Mouse (Mus musculus) liver, embryonic 14.5 days (tissue): ENCODE measurements around the gene St6galnac6. TPM values are rescaled to one million over a fixed set of nuclear protein-coding genes. Genes with fewer than 3 reads are reported as not detected.

Experiments
- ATAC-seq: fragments of 200-750 bp; cut with Nextera tagmentation; 2 replicates; pipeline ENCODE4 v1.8.0; 2017; ENCODE audit warnings: moderate number of reproducible peaks, mild to moderate bottlenecking, moderate library complexity; ENCODE audit not compliant: insufficient read depth
- DNase-seq, 3 experiments: peaks; one replicate each; pipeline ENCODE4 v3.0.0-alpha.2; 2012 to 2013; ENCODE audit warnings: low read depth in 3 of 3, low spot score in 3 of 3
- H3K27ac ChIP-seq: fragments of 300-500 bp; sonication (generic); 2 replicates; pipeline ENCODE4 v1.5.1; 2014; ENCODE audit warnings: moderate library complexity, mild to moderate bottlenecking, control low read depth, inconsistent platforms
- H3K27me3 ChIP-seq: fragments of 300-500 bp; sonication (generic); 2 replicates; pipeline ENCODE4 v1.6.1; 2014; ENCODE audit warnings: mild to moderate bottlenecking, low read length, moderate library complexity; ENCODE audit not compliant: control insufficient read depth, insufficient read depth
- H3K36me3 ChIP-seq: fragments of 300-500 bp; sonication (generic); replicated peaks from 2 replicates; pipeline ENCODE4 v1.6.1; 2014; ENCODE audit warnings: low read depth; ENCODE audit not compliant: control insufficient read depth, insufficient read depth
- H3K4me1 ChIP-seq, 2 experiments: fragments of 200-500 bp in 1 of 2; fragments of 300-500 bp in 1 of 2; sonication (generic) in 1 of 2; replicated peaks; 2 replicates each; pipeline ENCODE4 v1.6.1; 2012 to 2014; ENCODE audit warnings: antibody characterized with exemption in 1 of 2, inconsistent platforms in 1 of 2, low read length in 1 of 2; ENCODE audit not compliant: control insufficient read depth in 2 of 2, insufficient read depth in 2 of 2
- H3K4me2 ChIP-seq: fragments of 300-500 bp; sonication (generic); 2 replicates; pipeline ENCODE4 v1.6.1; 2014; ENCODE audit warnings: low read depth, mild to moderate bottlenecking, control low read depth, moderate library complexity
- H3K4me3 ChIP-seq, 2 experiments: fragments of 200-500 bp in 1 of 2; fragments of 300-500 bp in 1 of 2; sonication (generic) in 1 of 2; 2 replicates each; pipeline ENCODE4 v1.5.1; 2012 to 2014; ENCODE audit warnings: low read depth in 2 of 2, low read length in 2 of 2, mild to moderate bottlenecking in 2 of 2, control low read depth in 1 of 2, inconsistent platforms in 1 of 2, moderate library complexity in 1 of 2; ENCODE audit not compliant: insufficient read depth in 1 of 2
- H3K9ac ChIP-seq: fragments of 300-500 bp; sonication (generic); replicated peaks from 2 replicates; pipeline ENCODE4 v1.6.1; 2014; ENCODE audit warnings: mild to moderate bottlenecking, control low read depth, moderate library complexity
- H3K9me3 ChIP-seq: fragments of 300-500 bp; sonication (generic); 2 replicates; pipeline ENCODE4 v1.6.1; 2016; ENCODE audit warnings: low read length, mixed read lengths; ENCODE audit not compliant: control insufficient read depth
- CTCF ChIP-seq: IDR thresholded peaks from 2 replicates; pipeline ENCODE4 v1.5.1; 2016; ENCODE audit warnings: antibody characterized with exemption, low read depth, control low read depth
- EP300 ChIP-seq: IDR thresholded peaks from 2 replicates; pipeline ENCODE4 v1.6.1; 2016; ENCODE audit warnings: antibody characterized with exemption, low read depth
- WGBS: fragments of 180-500 bp; shearing (Covaris S2); extraction: QIAGEN DNeasy Blood & Tissue Kit; methylation state at CpG from one replicate; pipeline ENCODE4 v1.1.7; 2014; ENCODE audit not compliant: insufficient replicate concordance; 5-methylcytosine and 5-hydroxymethylcytosine counted together
- polyA plus RNA-seq, 2 experiments: library from polyadenylated mRNA; depleted of rRNA in 1 of 2; stranded (reverse) in 1 of 2; unstranded in 1 of 2; fragments of >200 nt; fragmentation: Nextera tagmentation in 1 of 2; extraction: Ambion mirVana in 1 of 2; gene quantifications; 2 replicates each; pipeline versions ENCODE4 v1.2.1 to v1.2.3; 2012 to 2014

St6galnac6 gene
- polyA plus RNA-seq, 2 experiments: 3.2 to 9.9 TPM

GRCm38 (mm10) chr2:32620682-32621516 is 21.4 kb downstream of the St6galnac6 start:
- no peak for TF ChIP-seq CTCF
- no peak for TF ChIP-seq EP300
- ATAC-seq: peak; percentile 56
- H3K9me3 ChIP-seq: peaks cover 2% of the 10 kb centered on the region
- no peaks in the 10 kb centered on the region for H3K27me3 ChIP-seq
- peaks cover 0 to 26% of the 10 kb centered on the region in 2 experiments; a peak in 3 of 4 replicates for H3K4me1 ChIP-seq
- WGBS: 35% methylated on average over 4 of the region's 4 CpGs
- no peak overlapping the region for H3K4me3 ChIP-seq
- peaks cover 6% of the 10 kb centered on the region for H3K36me3 ChIP-seq
- no peak overlapping the region for H3K9ac ChIP-seq
- H3K27ac ChIP-seq: no peak overlapping the region
- no peak for DNase-seq
- H3K4me2 ChIP-seq: no peak overlapping the region

DNA sequence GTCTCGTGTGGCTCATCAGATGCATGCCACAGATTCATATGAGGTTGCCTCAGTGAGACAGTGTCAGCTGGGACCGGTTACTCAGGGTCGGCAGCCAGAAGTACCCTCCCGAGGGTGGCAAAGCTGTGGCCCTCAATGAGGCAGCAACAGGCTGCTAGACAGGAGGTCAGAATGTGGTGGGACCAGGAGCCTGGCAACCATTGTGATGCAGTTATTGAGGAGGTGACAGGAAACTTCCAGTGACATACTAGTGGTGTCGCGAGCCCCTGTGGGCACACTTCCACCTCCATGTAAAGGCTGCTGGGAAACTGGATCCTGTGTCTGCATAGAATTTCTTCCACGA is 22.0 kb downstream of the St6galnac6 start, which contains the start of gene Ak1:
Gene Ak1, plus strand, starts transcription at position 242 of the 343 bp plus-strand sequence.
- Histone ChIP-seq H3K4me2 (no peak within 1 kb of the TSS), H3K27me3 (no peaks in the 10 kb centered on the region), H3K27ac (no peak within 1 kb of the TSS), H3K9me3 (peaks cover 2% of the 10 kb centered on the region), H3K4me1 (peaks cover 0 to 26% of the 10 kb centered on the region in 2 experiments; a peak in 3 of 4 replicates), H3K4me3 (no peak within 1 kb of the TSS), H3K9ac (no peak within 1 kb of the TSS), H3K36me3 (peaks cover 6% of the 10 kb centered on the region)
- no peak for TF ChIP-seq CTCF
- TF ChIP-seq EP300: no peak
- WGBS: 33% methylated on average over 7 of the region's 7 CpGs
- ATAC-seq (no peak), DNase-seq (no peak)

DNA sequence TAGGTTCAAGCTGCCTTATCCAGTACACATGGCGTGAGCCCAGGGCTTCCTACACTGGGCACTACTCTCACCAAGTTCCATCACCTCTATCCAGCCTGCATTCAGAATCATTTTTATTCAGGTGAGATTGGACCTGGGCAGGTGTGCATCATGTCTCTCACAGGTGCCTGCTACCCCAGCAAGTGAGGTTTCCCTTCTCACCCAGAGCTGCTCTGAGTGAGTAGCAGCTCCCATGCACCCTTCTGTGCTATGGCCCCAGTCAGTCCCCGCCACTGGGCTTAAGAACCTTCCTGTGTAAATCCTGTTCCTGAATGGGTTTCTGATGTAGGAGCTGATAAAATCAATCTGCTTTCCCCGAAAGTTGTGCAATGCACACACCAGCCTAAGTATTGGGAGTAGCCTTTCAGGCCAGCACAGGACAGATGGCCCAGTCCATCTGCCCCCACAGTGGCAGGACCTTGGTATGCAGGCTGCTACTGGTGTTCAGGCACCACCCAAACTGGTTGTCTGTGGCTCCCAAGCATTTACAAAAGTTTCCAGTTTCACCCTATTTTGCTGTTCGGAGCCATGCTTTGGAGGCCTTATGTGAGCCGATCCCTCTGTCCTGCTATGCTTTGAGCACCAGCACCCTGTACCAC is 24.7 kb downstream of the St6galnac6 start:
- H3K9me3 ChIP-seq: no peaks in the 10 kb centered on the region
- no peak for TF ChIP-seq EP300
- no peak for TF ChIP-seq CTCF
- no peaks in the 10 kb centered on the region for H3K36me3 ChIP-seq
- ATAC-seq: no peak
- H3K9ac ChIP-seq: no peak overlapping the region
- H3K27ac ChIP-seq: no peak overlapping the region
- no peak overlapping the region for H3K4me3 ChIP-seq
- peaks cover 0 to 26% of the 10 kb centered on the region in 2 experiments; a peak in 3 of 4 replicates for H3K4me1 ChIP-seq
- no peaks in the 10 kb centered on the region for H3K27me3 ChIP-seq
- no peak for DNase-seq
- H3K4me2 ChIP-seq: no peak overlapping the region
- 57% methylated on average over 5 of the region's 5 CpGs for WGBS

DNA sequence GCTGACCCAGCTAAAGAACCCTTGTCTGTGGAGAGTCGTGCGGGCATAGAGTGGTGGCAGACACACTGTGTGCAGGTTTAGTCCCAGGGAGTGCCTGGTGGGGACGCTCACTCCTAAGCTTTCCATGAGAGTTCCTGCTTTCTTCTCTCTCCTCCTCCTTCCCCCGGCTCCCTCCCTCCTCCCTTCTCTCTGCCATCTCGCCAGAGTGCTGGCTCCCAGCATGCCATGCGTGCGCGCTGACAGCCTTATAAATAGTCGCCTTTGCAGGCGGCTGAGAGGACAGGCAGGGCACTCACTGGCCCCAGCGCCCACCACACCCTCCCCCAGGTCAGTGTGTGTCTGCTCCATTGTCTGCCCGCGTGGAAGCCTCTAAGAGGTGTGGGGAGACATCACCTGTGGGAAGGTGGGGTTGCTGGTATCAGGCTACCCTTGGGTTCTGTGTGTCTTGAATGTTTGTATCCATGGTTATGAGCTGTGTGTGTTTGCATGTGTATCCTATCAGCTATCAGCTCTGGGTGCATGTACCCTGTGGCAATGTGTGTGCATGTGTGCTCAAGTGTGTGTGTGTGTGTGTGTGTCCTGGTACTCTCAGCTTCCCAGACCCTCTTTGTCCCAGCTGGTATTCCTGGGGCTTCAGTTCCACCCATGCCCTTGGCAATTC is 25.8 kb downstream of the St6galnac6 start:
- H3K36me3 ChIP-seq: no peaks in the 10 kb centered on the region
- 0 out of 4 replicates have a peak overlapping the region, but pooled peaks of 1 of the 2 experiments have one; percentile 1 for H3K4me3 ChIP-seq
- no peak for DNase-seq
- no peaks in the 10 kb centered on the region for H3K9me3 ChIP-seq
- peak overlapping the region; percentile 47 for H3K4me2 ChIP-seq
- ATAC-seq: 0 out of 2 replicates have a peak, but pooled peaks have one; percentile 14
- no peak overlapping the region for H3K27ac ChIP-seq
- TF ChIP-seq EP300 (no peak), CTCF (no peak)
- WGBS: 5% methylated on average over 13 of the region's 13 CpGs
- no peaks in the 10 kb centered on the region for H3K27me3 ChIP-seq
- H3K4me1 ChIP-seq: peaks cover 0 to 24% of the 10 kb centered on the region in 2 experiments; a peak in 3 of 4 replicates
- no peak overlapping the region for H3K9ac ChIP-seq
